Mouse (Mus musculus): ENCODE measurements at regions not wholly inside any gene's neighbourhood (a gene's known extent, or its start where the extent isn't known, plus 50 kb on each side); places are given as distances from the start of the nearest gene placed in this dataset.

DNA sequence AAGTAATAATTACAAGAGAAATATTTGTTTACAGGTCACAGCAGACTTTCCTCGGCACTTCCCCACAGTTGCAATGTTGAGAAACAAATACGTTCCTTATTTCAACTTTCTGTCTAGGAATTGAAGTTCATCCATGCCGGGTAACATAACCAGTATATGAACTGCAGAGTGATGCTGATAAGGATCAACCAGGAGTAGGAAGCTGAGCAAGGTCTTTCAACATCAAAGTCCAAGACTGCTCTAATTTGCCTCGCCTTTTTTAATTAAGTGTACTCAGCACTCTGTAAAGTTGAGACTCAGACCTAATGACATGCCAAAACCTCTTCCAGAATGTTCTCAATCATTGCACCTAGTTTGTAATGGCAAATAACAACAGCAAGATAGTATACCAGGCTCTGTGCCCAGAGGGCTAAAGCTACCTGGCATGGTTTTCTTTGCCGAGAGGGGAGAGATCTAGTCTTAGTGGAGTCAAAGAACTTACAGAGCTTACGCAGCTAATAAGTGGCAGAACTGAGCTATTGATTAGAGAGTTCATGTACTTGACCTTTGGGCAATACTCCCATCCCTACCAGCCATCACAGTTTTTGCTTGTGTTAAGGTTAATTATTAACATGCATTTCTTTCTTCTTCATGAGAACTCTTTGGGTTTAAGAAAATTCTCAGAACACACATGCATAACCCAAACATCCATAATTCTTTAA lies 131.6 kb upstream of the BC052040 start:
- TF ChIP-seq POLR2A (IDR thresholded peaks at IDR 0.05; ENCODE audit: control insufficient read depth, extremely low read depth, insufficient read depth, low read length, poor library complexity) = no peak
- no peak for TF ChIP-seq CTCF (IDR thresholded peaks at IDR 0.05; ENCODE audit: borderline replicate concordance, control insufficient read depth, extremely low read depth, insufficient read depth, low read length, poor library complexity)

All from thymus, adult 2 months (tissue).